8 mouse cellular contexts compared by ENCODE assay signal in the genomic region with DNA sequence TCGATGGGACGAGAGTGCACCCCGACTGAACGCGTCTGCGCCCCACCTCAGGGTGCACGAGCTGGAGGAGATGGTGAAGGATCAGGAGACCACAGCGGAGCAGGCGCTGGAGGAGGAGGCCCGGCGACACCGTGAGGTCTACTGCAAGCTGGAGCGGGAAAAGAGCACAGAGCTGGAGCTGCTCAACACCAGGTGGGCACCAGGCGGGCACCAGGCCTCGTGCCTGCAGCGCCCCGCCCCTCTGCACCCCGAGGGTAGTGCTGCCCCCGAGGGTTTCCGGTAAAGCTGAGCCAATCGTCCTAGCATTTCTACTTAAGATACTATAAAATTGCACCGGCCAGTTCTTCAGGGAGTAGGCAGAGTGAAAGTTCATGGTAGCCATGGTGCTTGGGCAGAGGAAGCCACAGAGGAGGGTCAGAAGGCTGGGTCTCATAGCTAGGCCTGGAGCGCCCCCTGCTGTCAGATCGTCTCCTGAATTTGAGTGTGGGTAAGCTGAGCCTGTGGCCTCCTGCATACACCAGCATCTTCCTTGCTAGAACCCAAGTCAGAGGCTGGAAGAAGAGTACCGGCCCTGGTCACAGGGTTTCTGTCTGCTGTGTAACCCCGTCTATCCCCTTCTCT.
DNase-seq lines count a peak whose midpoint lies in the region; ATAC-seq lines count a peak whose summit lies in the region.

No protein-coding gene starts in this region.

- peak; percentile 75 for ATAC-seq in inflammation-experienced regulatory T-cells, adult 6 months

- DNase-seq in WW6 (ENCODE audit: low read depth, low spot score) = peak; percentile 83
- peak; percentile 93 to 97 for DNase-seq in cerebellum, postnatal 36 days
- DNase-seq in gastrocnemius, adult 8-10 months (ENCODE audit: low spot score in 2 of 2) = peak; percentile 80 to 82
- peak; percentile 69 to 86 for DNase-seq in left cerebral cortex, adult 8-10 months (ENCODE audit: low spot score in 2 of 2)
- peak; percentile 91 for DNase-seq in mesoderm, embryonic 11.5 days (ENCODE audit: low read depth, low spot score)
- DNase-seq in right cerebral cortex, postnatal 25 days = peak; percentile 80
- DNase-seq in urinary bladder, postnatal 36 days (ENCODE audit: low spot score in 2 of 2) = peak; percentile 82 to 89

Comparison
In these comparisons a context has a peak if more than half of its experiments do, and no peak if none do; other contexts are left out.
1. Peak in every context shown above with its lines: DNase-seq and ATAC-seq.